ENCODE assay signal across 8 mouse cellular contexts in genomic region chr4:44234004-44234866, GRCm38 (mm10). TPM values are rescaled to one million over a fixed set of nuclear protein-coding genes. Genes with fewer than 3 reads are reported as not detected.
DNase-seq lines count a peak whose midpoint lies in the region; ATAC-seq lines count a peak whose summit lies in the region.

No protein-coding gene starts in this region.

- peak overlapping the region; percentile 87 for H3K9ac ChIP-seq in embryonic facial prominence, embryonic 13.5 days
- peak overlapping the region; percentile 95 for H3K9ac ChIP-seq in midbrain, embryonic 12.5 days (replicated peaks)

- peaks cover 25% of the 10 kb centered on the region for H3K4me1 ChIP-seq in embryonic facial prominence, embryonic 13.5 days
- peaks cover 29% of the 10 kb centered on the region for H3K4me1 ChIP-seq in limb, embryonic 10.5 days
- H3K4me1 ChIP-seq in midbrain, embryonic 12.5 days = peaks cover 26% of the 10 kb centered on the region

- peak overlapping the region; percentile 78 for H3K4me2 ChIP-seq in embryonic facial prominence, embryonic 13.5 days
- H3K4me2 ChIP-seq in midbrain, embryonic 12.5 days (replicated peaks) = peak overlapping the region; percentile 72

- H3K27me3 ChIP-seq in embryonic facial prominence, embryonic 13.5 days = no peaks in the 10 kb centered on the region
- H3K27me3 ChIP-seq in limb, embryonic 10.5 days (ENCODE audit: low read depth, poor library complexity, severe bottlenecking) = 0 out of 2 replicates have a peak, but pooled peaks cover 4% of the 10 kb centered on the region
- H3K27me3 ChIP-seq in midbrain, embryonic 12.5 days = no peaks in the 10 kb centered on the region

- peak; percentile 97 for ATAC-seq in embryonic facial prominence, embryonic 13.5 days (ENCODE audit: insufficient number of reproducible peaks, insufficient read depth, low FRiP score, low TSS enrichment, low read depth)
- ATAC-seq in midbrain, embryonic 12.5 days (ENCODE audit: low FRiP score, low read depth) = peak; percentile 96

- no peaks in the 10 kb centered on the region for H3K36me3 ChIP-seq in embryonic facial prominence, embryonic 13.5 days
- no peaks in the 10 kb centered on the region for H3K36me3 ChIP-seq in limb, embryonic 10.5 days
- no peaks in the 10 kb centered on the region for H3K36me3 ChIP-seq in midbrain, embryonic 12.5 days

- peak overlapping the region; percentile 96 for H3K27ac ChIP-seq in embryonic facial prominence, embryonic 13.5 days
- H3K27ac ChIP-seq in limb, embryonic 10.5 days = peak overlapping the region; percentile 95
- peak overlapping the region; percentile 94 for H3K27ac ChIP-seq in midbrain, embryonic 12.5 days (replicated peaks)

- WGBS in embryonic facial prominence, embryonic 13.5 days = under 1% methylated on average over 49 of the region's 62 CpGs
- 1% methylated on average over 61 of the region's 62 CpGs for WGBS in limb, embryonic 10.5 days
- WGBS in midbrain, embryonic 12.5 days = under 1% methylated on average over 52 of the region's 62 CpGs

- no peaks in the 10 kb centered on the region for H3K9me3 ChIP-seq in embryonic facial prominence, embryonic 13.5 days
- H3K9me3 ChIP-seq in limb, embryonic 10.5 days (replicated peaks) = no peaks in the 10 kb centered on the region
- H3K9me3 ChIP-seq in midbrain, embryonic 12.5 days = no peaks in the 10 kb centered on the region

- peak overlapping the region; percentile 78 for H3K4me3 ChIP-seq in embryonic facial prominence, embryonic 13.5 days
- peak overlapping the region; percentile 83 for H3K4me3 ChIP-seq in limb, embryonic 10.5 days
- H3K4me3 ChIP-seq in midbrain, embryonic 12.5 days = peak overlapping the region; percentile 93

- DNase-seq in 416B (ENCODE audit: low read depth) = peak; percentile 77
- DNase-seq in adrenal gland, postnatal 36 days = peak; percentile 95 to 97
- peak; percentile 89 to 97 for DNase-seq in heart, adult 18-20 months
- peak; percentile 90 for DNase-seq in kidney, adult 18-20 months
- DNase-seq in limb, embryonic 10.5 days (ENCODE audit: low spot score) = peak; percentile 90
- DNase-seq in spleen, adult 12 weeks (ENCODE audit: low spot score) = peak; percentile 83

RNA-seq across cellular contexts. Expression of gene Rnf38, which starts 0.6 kb away (rescaled TPM):
- total RNA-seq in adrenal gland, postnatal 36 days (2021) = 10 to 100 TPM; 29.3 to 34.5 TPM
- 21.6 and 26.8 TPM in 2 replicates for polyA plus RNA-seq in embryonic facial prominence, embryonic 13.5 days (2015; fragmentation: Nextera tagmentation; extraction: Ambion mirVana)
- 10 to 100 TPM; 22.7 to 25.0 TPM for total RNA-seq in heart, adult 18-20 months (2021)
- 29.0 and 30.3 TPM in 2 replicates for polyA plus RNA-seq in limb, embryonic 10.5 days (2016; fragmentation: Nextera tagmentation; extraction: Ambion mirVana)
- 58.6 and 62.4 TPM in 2 replicates for polyA plus RNA-seq in midbrain, embryonic 12.5 days (2016; fragmentation: Nextera tagmentation; extraction: Ambion mirVana)

Comparison
In these comparisons a context has a peak if more than half of its experiments do, and no peak if none do; other contexts are left out.
1. Peak in every context shown above with its lines: DNase-seq, ATAC-seq, H3K4me3 ChIP-seq and H3K27ac ChIP-seq.